Mouse (Mus musculus) lung, adult 10 weeks (tissue): Measurements from ENCODE around the gene Cbr3. TPM values are rescaled to one million over a fixed set of nuclear protein-coding genes. Genes with fewer than 3 reads are reported as not detected.

ENCODE experiments used
- polyA plus RNA-seq: library from polyadenylated mRNA; stranded (reverse); fragments of 350-450 nt; fragmentation: Illumina TruSeq; extraction: RNeasy Lipid Tissue Mini Kit (QIAGEN cat#74804); gene quantifications from one replicate; pipeline ENCODE4 v1.2.3, GENCODE M21; 2014; ENCODE audit warnings: low read depth, low replicate concordance; ENCODE audit not compliant: insufficient read depth

Gene Cbr3
- polyA plus RNA-seq: 22.4 TPM

DNA sequence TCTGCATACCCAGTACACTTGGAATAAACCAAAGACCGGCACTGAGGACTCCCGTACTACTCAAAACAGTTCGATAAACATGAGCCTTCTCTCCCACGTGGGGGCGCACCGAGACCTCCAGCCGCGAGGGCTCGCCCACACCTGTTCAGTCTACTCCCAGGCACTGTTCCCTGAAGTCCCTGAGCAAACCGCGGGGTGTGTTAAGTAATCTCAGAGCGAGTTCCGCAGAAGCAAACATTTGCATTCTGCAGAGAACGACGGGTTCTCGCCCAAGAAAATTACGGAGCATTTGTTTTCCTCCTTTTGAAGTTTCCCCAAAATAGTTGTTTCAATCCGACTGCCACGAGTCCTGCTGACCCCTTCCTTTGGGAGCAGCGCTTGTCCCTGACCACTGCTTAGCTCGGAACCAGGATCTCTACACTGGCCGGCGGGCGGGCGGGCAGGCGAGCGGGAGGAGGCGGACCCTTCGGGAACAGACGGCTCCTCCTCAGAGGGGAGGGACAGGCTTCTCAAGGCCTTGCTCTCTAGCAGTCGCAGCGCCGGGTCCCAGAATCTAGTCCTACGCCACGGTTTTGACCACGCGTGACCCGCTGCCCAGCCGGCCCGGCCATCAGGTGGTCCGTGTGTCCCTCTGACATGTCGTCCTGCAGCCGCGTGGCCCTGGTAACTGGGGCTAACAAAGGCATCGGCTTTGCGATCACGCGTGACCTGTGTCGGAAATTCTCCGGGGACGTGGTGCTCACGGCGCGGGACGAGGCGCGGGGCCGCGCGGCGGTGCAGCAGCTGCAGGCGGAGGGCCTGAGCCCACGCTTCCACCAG, at the start of gene Cbr3:
Cbr3 (plus strand) TSS at position 527 of the 819 bp plus-strand sequence.

DNA sequence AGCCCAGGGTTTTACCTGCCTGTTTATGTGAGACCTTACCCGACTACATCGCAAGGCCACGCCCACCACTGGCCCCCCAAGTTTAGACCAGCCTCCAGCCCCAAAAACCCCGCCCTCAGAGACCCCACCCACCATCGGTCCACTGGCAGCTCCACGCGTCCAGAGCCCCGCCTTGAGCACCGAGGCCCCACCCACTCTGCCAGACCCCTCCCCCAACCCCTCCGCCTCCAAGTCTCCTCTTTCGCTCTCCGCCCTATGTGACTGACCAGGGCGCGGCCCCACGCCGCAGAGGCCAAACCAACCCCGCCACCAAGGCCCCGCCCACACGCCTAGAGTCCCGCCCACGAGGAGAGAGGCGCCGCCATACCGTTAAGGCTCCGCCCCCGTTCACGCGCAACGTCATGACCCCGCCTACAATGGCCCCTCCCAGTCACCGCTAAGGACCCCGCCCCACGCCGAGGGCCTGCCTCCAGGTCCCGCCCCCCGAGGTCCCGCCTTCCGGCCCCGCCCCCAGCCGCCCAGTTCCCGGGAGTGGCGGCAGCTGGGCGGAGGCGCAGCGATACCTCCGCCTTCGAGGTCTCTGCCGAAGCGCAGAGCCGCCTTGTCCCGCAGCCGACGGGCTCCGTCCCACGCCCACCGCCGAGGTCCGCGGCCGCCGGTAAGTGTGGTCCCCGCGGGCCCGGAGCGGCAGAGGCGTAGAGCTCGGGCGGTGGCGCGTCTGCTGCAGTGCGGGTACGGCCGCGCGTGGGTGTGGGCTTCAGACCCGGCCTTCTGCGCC, 28.6 kb downstream of the Cbr3 start, which contains the start of gene Dop1b:
Dop1b (plus strand) TSS at position 494 of the 778 bp plus-strand sequence.

Other genes with a start within 250 kb of the Cbr3 start
- gene Setd4, start 79.2 kb upstream of the Cbr3 start, polyA plus RNA-seq: 5.1 TPM
- 70.2 TPM for gene Cbr1, start 77.4 kb upstream of the Cbr3 start, polyA plus RNA-seq
- not detected for gene Gm5678, start 55.1 kb upstream of the Cbr3 start, polyA plus RNA-seq
- 25.5 TPM for gene Dop1b, start 28.7 kb downstream of the Cbr3 start, polyA plus RNA-seq
- gene Morc3, start 148.9 kb downstream of the Cbr3 start, polyA plus RNA-seq: 11.5 TPM
- 2.1 TPM for gene Chaf1b, start 200.7 kb downstream of the Cbr3 start, polyA plus RNA-seq